Mouse (Mus musculus): ENCODE measurements around the gene Wipi2. TPM values are rescaled to one million over a fixed set of nuclear protein-coding genes. Genes with fewer than 3 reads are reported as not detected.

Wipi2 gene
- polyA plus RNA-seq, 1 experiment from 2014 or later = 43.9 TPM

- WGBS = 45% methylated on average over 12 of the region's 12 CpGs
- ATAC-seq = no peak
- H3K9ac ChIP-seq (ENCODE audit: low read depth, low read length) = no peak overlapping the region
- H3K27me3 ChIP-seq (ENCODE audit: control insufficient read depth, insufficient read depth, low read depth, low read length) = no peaks in the 10 kb centered on the region
- peaks cover 11% of the 10 kb centered on the region for H3K4me1 ChIP-seq (ENCODE audit: control insufficient read depth, insufficient read depth, low read length)
- H3K4me2 ChIP-seq (ENCODE audit: low read length) = no peak overlapping the region
- H3K9me3 ChIP-seq (replicated peaks; ENCODE audit: control insufficient read depth, low read length, poor library complexity, severe bottlenecking) = no peaks in the 10 kb centered on the region
- H3K36me3 ChIP-seq (ENCODE audit: control insufficient read depth, insufficient read depth, low read length) = no peaks in the 10 kb centered on the region
- no peak overlapping the region for H3K4me3 ChIP-seq (ENCODE audit: low read depth, low read length)
- no peak overlapping the region for H3K27ac ChIP-seq (ENCODE audit: low read length)
Measured at GRCm38 (mm10) chr5:142692971-142693737, 65.7 kb downstream of the Wipi2 start.

- no peak overlapping the region for H3K4me2 ChIP-seq (ENCODE audit: low read length)
- peaks cover 10% of the 10 kb centered on the region for H3K4me1 ChIP-seq (ENCODE audit: control insufficient read depth, insufficient read depth, low read length)
- H3K9ac ChIP-seq (ENCODE audit: low read depth, low read length) = no peak overlapping the region
- WGBS = 44% methylated on average over 8 of the region's 8 CpGs
- no peaks in the 10 kb centered on the region for H3K27me3 ChIP-seq (ENCODE audit: control insufficient read depth, insufficient read depth, low read depth, low read length)
- no peak for ATAC-seq
- no peaks in the 10 kb centered on the region for H3K9me3 ChIP-seq (replicated peaks; ENCODE audit: control insufficient read depth, low read length, poor library complexity, severe bottlenecking)
- no peak overlapping the region for H3K4me3 ChIP-seq (ENCODE audit: low read depth, low read length)
- no peak overlapping the region for H3K27ac ChIP-seq (ENCODE audit: low read length)
- H3K36me3 ChIP-seq (ENCODE audit: control insufficient read depth, insufficient read depth, low read length) = no peaks in the 10 kb centered on the region
Measured at GRCm38 (mm10) chr5:142693738-142694430, 66.4 kb downstream of the Wipi2 start.

- no peaks in the 10 kb centered on the region for H3K9me3 ChIP-seq (replicated peaks; ENCODE audit: control insufficient read depth, low read length, poor library complexity, severe bottlenecking)
- no peak overlapping the region for H3K9ac ChIP-seq (ENCODE audit: low read depth, low read length)
- no peaks in the 10 kb centered on the region for H3K36me3 ChIP-seq (ENCODE audit: control insufficient read depth, insufficient read depth, low read length)
- H3K4me1 ChIP-seq (ENCODE audit: control insufficient read depth, insufficient read depth, low read length) = peaks cover 7% of the 10 kb centered on the region
- H3K4me2 ChIP-seq (ENCODE audit: low read length) = no peak overlapping the region
- no peaks in the 10 kb centered on the region for H3K27me3 ChIP-seq (ENCODE audit: control insufficient read depth, insufficient read depth, low read depth, low read length)
- no peak overlapping the region for H3K27ac ChIP-seq (ENCODE audit: low read length)
- 11% methylated on average over 12 of the region's 12 CpGs for WGBS
- no peak for ATAC-seq
- no peak overlapping the region for H3K4me3 ChIP-seq (ENCODE audit: low read depth, low read length)
Measured at GRCm38 (mm10) chr5:142694627-142695340, 67.3 kb downstream of the Wipi2 start.

- Histone ChIP-seq H3K4me1 (ENCODE audit: control insufficient read depth, insufficient read depth, low read length) (peaks cover 10% of the 10 kb centered on the region), H3K4me3 (ENCODE audit: low read depth, low read length) (no peak overlapping the region), H3K9me3 (replicated peaks; ENCODE audit: control insufficient read depth, low read length, poor library complexity, severe bottlenecking) (no peaks in the 10 kb centered on the region), H3K27ac (ENCODE audit: low read length) (no peak overlapping the region), H3K36me3 (ENCODE audit: control insufficient read depth, insufficient read depth, low read length) (no peaks in the 10 kb centered on the region), H3K27me3 (ENCODE audit: control insufficient read depth, insufficient read depth, low read depth, low read length) (no peaks in the 10 kb centered on the region), H3K9ac (ENCODE audit: low read depth, low read length) (no peak overlapping the region), H3K4me2 (ENCODE audit: low read length) (no peak overlapping the region)
- ATAC-seq = no peak
- WGBS = 30% methylated on average over 6 of the region's 6 CpGs
Measured at GRCm38 (mm10) chr5:142696258-142696657, 68.8 kb downstream of the Wipi2 start.

- 92% methylated on average over 6 of the region's 6 CpGs for whole genome bisulfite sequencing
- H3K27me3 ChIP-seq (ENCODE audit: control insufficient read depth, insufficient read depth, low read depth, low read length) = no peaks in the 10 kb centered on the region
- no peak overlapping the region for H3K9ac ChIP-seq (ENCODE audit: low read depth, low read length)
- no peak overlapping the region for H3K4me3 ChIP-seq (ENCODE audit: low read depth, low read length)
- no peak for ATAC-seq
- H3K36me3 ChIP-seq (ENCODE audit: control insufficient read depth, insufficient read depth, low read length) = no peaks in the 10 kb centered on the region
- no peak overlapping the region for H3K4me2 ChIP-seq (ENCODE audit: low read length)
- no peak overlapping the region for H3K27ac ChIP-seq (ENCODE audit: low read length)
- H3K9me3 ChIP-seq (replicated peaks; ENCODE audit: control insufficient read depth, low read length, poor library complexity, severe bottlenecking) = no peaks in the 10 kb centered on the region
- peaks cover 12% of the 10 kb centered on the region for H3K4me1 ChIP-seq (ENCODE audit: control insufficient read depth, insufficient read depth, low read length)
Measured at GRCm38 (mm10) chr5:142696865-142697264, 69.4 kb downstream of the Wipi2 start.

- 64% methylated on average over 2 of the region's 2 CpGs for WGBS
- Histone ChIP-seq H3K27me3 (ENCODE audit: control insufficient read depth, insufficient read depth, low read depth, low read length) (no peaks in the 10 kb centered on the region), H3K36me3 (ENCODE audit: control insufficient read depth, insufficient read depth, low read length) (no peaks in the 10 kb centered on the region), H3K4me2 (ENCODE audit: low read length) (no peak overlapping the region), H3K4me1 (ENCODE audit: control insufficient read depth, insufficient read depth, low read length) (peaks cover 12% of the 10 kb centered on the region), H3K4me3 (ENCODE audit: low read depth, low read length) (no peak overlapping the region), H3K9me3 (replicated peaks; ENCODE audit: control insufficient read depth, low read length, poor library complexity, severe bottlenecking) (no peaks in the 10 kb centered on the region), H3K9ac (ENCODE audit: low read depth, low read length) (no peak overlapping the region), H3K27ac (ENCODE audit: low read length) (no peak overlapping the region)
- no peak for ATAC-seq
Measured at GRCm38 (mm10) chr5:142697742-142698141, 70.2 kb downstream of the Wipi2 start.

- 12% methylated on average over 15 of the region's 15 CpGs for WGBS
- Histone ChIP-seq H3K4me2 (ENCODE audit: low read length) (peak overlapping the region; percentile 86), H3K9ac (ENCODE audit: low read depth, low read length) (0 out of 2 replicates have a peak overlapping the region, but pooled peaks have one; percentile 28), H3K9me3 (replicated peaks; ENCODE audit: control insufficient read depth, low read length, poor library complexity, severe bottlenecking) (no peaks in the 10 kb centered on the region), H3K27me3 (ENCODE audit: control insufficient read depth, insufficient read depth, low read depth, low read length) (no peaks in the 10 kb centered on the region), H3K4me3 (ENCODE audit: low read depth, low read length) (peak overlapping the region; percentile 67), H3K4me1 (ENCODE audit: control insufficient read depth, insufficient read depth, low read length) (peaks cover 23% of the 10 kb centered on the region), H3K36me3 (ENCODE audit: control insufficient read depth, insufficient read depth, low read length) (peaks cover 2% of the 10 kb centered on the region; the same call in 1 of the 2 replicates), H3K27ac (ENCODE audit: low read length) (peak overlapping the region; percentile 34; the same call in 1 of the 2 replicates)
- peak; percentile 57 for ATAC-seq
Measured at GRCm38 (mm10) chr5:142700842-142701589, 73.5 kb downstream of the Wipi2 start.

- Histone ChIP-seq H3K9ac (ENCODE audit: low read depth, low read length) (peak overlapping the region; percentile 91), H3K4me2 (ENCODE audit: low read length) (peak overlapping the region; percentile 86), H3K4me1 (ENCODE audit: control insufficient read depth, insufficient read depth, low read length) (peaks cover 23% of the 10 kb centered on the region), H3K9me3 (replicated peaks; ENCODE audit: control insufficient read depth, low read length, poor library complexity, severe bottlenecking) (no peaks in the 10 kb centered on the region), H3K27me3 (ENCODE audit: control insufficient read depth, insufficient read depth, low read depth, low read length) (no peaks in the 10 kb centered on the region), H3K36me3 (ENCODE audit: control insufficient read depth, insufficient read depth, low read length) (peaks cover 2% of the 10 kb centered on the region; the same call in 1 of the 2 replicates), H3K4me3 (ENCODE audit: low read depth, low read length) (peak overlapping the region; percentile 67), H3K27ac (ENCODE audit: low read length) (peak overlapping the region; percentile 34; the same call in 1 of the 2 replicates)
- 2% methylated on average over 41 of the region's 72 CpGs for WGBS
- peak; percentile 91 for ATAC-seq
Measured at GRCm38 (mm10) chr5:142701651-142702510, 74.4 kb downstream of the Wipi2 start.

All from midbrain, embryonic 16.5 days (tissue).